Mouse (Mus musculus) c-Kit-positive CD71-positive TER-119-positive erythroid progenitor cells, embryonic 14.5 days (primary cell): ENCODE results near the gene Tcea2.
A peak's percentile ranks its signal among the peaks of the same experiment; 100 is the strongest.

Source experiments
- DNase-seq: peaks from one replicate; pipeline ENCODE4 v3.0.0-alpha.2; 2013; ENCODE audit warnings: low spot score

Gene Tcea2

DNA sequence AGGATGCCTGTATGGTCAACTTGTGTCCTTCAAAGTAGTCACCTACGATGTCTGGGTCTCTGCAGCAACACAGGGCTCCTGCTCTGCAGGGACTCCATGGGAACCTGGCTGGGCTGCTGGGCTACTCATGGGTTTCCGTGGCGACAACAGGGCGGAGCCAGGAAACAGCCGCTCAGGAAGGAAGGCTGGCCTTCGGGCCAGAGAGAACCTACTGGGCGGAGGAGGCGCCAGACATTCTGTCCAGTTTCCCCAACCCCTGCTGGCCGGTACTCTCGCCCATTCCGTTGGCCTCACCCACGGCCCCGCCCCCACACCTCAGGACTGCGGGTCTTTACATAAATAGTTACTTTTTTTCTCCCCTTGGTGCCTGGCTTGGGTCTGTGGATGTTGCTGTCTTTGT is 4.7 kb upstream of the Tcea2 start:
- no peak for DNase-seq

DNA sequence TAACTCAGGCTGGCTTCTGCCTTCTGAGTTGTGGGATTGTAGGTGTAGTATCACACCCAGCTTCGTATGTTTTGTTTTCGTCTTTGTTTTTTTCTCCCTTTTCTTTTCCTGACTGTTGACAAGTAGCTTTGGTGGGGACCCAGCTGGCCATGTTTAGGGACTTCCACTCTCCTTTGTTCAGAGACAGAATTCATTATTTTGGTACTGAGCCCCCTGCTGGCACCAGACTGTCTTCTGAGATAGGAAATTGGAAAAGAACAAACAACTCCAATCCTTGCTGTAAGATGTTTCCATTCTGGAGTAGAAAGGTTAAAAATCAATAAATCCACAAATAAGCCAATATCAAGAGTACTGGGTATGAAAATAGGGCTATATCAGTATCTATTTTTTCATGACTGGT is 3.7 kb upstream of the Tcea2 start:
- no peak for DNase-seq

DNA sequence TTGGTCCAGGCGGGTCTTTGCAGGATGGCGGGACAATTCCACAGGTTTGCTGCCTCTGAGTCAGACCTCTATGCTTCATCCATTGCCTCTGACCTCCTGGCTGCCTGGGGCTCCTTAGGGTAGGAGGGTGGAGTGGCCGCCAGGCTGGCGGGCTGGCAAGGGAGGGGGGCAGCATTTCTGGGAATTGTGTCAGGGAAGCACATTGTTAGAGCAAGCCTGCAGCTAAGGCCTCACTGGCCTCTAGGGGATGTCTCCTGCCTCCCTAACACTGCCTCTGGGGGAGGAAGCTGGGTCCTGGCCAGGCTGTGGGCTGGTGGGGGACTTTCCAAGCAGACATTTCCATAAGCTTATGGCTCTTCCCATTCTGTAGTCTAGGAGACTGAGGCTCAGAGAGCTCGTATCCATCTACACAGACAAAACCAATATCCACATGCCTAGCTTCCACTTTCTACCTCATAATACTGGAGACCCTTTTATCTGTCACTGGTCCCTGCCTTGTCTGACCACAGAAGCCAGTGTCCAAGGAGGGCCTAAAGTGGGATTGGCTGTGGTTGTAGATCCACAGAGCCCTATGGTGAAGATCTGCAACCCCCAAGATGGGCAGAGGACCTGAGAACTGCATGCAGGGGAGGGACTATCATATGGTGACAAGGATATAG is 2.9 kb upstream of the Tcea2 start:
- DNase-seq, result no peak

DNA sequence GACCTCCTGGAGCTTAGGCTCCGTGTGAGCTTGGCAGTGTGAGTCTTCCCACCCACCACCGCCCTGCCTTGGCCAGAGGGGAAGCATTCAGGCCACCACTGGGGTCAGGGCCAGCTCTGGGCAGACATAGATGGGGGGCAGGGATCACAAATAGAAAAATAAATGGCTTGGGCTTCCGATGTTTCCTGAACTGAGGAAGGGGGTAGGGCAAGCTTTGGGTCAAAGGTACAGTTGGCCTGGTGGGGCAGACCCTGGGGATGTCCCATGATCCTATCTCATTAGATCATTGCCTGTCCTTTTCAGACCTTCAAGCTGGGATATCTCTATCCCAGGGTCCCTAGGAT is 2.4 kb upstream of the Tcea2 start:
- DNase-seq, result no peak

DNA sequence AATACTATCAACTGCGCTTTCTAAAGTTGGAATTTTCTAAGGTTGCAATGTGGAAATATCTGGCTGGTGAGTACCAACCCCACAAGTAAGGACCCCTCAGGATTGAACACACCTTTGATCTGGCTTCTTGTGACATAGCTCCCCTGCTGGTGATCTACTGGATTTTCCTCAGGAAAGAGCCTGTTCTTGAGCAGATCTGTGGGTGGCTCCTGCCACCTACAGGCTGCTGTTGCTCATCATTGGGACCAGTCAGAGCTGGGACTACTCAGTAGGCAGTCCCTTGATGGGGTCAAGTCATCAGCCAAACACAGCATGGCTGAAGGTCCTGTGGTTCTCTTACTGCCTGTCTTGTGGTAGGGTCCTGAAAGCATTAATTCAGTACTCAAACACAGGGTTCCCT is 1.3 kb upstream of the Tcea2 start:
- peak; percentile 67 for DNase-seq

DNA sequence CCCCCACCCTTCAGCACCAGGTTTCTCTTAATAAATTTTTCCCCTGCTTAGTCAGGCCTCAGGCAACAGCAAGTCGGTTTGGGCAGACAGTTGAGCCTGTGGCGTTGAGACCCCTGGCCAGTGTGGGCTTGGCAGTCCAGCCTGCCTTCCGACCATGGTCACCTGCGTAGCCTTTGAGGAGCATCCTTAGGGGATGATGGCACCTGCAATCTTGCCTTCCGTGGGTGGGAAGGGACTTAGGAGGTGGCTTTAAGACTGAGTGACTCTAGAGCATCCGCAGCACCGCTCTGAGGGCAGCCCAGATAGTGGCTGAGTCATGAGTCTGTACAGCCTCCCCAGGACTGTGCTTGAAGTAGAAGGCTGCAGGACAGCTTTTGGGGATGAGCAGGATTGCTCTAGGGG is 607 bp downstream of the Tcea2 start:
- DNase-seq, result no peak

DNA sequence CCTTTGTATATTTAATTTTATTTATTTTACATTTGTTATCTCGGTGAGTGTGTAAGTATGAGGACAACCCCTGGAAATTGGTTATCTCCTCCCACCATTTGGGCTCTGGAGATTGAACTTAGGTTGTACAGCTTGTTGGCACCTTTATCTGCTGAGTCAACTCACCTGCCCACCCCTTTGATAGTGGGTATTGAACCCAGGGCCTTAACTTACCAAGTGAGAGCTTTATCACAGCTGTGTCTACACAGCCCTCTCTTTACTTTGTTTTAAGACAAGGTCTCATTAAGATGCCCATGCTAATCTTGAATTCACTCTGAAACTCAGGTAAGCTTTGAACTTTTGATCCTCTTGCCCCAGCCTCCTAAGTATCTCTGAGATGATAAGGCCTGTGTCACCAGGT is 1.9 kb downstream of the Tcea2 start:
- no peak for DNase-seq

DNA sequence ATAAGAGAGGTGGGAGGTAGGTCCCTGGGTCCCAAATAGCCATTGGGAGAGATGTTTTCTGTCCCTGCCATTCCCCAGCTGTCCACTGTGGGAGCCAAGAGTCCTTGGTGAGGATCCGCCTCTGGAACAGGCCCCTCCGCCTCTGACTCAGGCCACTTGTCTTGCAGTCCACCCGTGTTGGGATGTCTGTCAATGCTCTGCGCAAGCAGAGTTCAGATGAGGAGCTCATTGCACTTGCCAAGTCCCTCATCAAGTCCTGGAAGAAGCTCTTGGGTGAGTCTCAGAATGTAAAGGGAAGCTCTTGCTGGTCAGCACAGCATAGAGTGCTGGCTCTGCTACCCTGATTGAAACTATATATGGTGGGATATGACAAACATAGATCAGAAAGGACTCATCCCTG is 3.3 kb downstream of the Tcea2 start:
- DNase-seq, result no peak

DNA sequence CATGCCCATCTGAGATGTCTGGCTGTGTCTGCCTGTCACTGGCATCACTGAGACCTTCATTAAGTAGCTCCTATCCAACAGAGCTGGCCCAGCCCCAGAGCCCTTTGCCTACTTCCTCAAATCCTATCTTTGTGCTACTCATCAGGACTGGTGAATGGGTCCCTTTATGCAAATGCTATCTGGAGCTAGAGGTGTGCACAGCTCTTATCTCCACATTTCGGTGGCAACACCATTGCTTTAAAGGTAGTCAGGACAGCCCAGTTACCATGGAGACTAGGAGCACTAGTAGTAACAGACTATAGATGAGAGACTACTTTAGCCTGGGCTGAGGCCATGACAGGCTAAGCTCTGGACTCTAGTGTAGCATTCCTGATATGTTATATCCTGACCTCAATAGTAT is 4.6 kb downstream of the Tcea2 start:
- DNase-seq, result no peak

DNA sequence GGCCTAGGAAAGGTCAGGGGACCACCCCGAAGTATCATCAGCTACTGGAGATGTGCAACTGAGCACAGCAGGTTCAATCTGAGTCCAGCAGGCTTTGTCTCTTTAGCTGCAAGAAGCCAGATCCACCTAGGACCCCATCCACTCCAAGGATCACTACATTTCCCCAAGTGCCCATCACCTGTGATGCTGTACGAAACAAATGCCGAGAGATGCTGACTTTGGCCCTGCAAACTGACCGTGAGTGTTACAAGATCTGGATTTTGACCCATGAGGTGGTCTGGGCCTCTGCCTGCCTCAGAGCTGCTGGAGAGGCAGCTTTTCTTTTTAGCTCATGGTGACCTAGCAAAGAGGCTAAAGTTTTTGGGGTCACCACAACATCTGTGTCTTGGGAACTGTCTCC is 5.6 kb downstream of the Tcea2 start:
- no peak for DNase-seq

DNA sequence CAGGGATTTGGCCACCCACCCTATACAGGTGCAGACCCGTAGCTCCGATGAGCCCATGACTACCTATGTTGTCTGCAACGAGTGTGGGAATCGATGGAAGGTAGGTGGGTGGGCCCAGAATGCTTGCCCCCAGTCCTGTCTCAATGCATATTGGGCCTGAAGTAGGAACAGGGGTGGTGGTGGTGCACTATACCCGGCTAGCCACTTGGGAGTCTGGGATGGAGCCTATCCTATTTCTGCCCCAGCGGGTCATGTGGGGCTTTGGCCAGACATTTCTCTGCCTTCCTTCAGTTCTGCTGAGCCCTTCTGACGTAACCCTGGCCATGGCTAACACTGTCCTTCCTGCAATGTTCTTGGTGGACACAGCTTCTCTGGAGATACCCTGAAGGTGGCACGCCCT is 7.5 kb downstream of the Tcea2 start:
- no peak for DNase-seq

DNA sequence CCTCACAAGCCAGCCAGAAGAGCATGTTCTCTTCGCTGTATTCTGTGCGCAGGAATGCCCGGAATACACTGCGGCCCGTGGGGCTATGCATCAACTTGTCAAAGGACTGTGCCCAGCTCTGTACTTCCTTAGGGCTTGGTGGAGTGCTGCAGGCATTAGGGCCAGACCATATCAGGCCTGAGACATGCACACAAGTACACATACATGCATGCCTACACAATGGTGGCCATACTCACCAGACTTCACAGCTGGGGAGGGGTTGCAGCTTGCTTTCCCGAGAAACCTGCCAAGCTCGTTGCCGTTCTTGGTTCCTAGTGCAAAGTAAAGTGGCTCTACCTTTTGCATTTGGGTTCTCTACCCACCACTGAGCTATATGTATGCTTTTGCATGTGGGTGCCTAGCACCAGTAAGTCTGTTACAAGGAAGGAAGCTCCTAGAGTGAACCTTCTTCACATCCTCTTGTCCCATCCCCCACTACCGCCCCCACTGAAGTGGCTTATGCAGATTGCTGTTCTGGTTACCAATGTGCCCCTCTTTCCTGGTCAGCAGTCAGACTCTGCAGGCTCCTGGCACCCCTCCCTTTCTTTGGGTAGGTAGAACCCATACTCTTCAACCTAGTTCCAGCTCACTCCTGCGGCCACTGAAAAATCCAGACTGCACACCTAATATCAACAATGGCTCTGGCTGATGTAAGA is 9.5 kb downstream of the Tcea2 start:
- DNase-seq, result no peak

DNA sequence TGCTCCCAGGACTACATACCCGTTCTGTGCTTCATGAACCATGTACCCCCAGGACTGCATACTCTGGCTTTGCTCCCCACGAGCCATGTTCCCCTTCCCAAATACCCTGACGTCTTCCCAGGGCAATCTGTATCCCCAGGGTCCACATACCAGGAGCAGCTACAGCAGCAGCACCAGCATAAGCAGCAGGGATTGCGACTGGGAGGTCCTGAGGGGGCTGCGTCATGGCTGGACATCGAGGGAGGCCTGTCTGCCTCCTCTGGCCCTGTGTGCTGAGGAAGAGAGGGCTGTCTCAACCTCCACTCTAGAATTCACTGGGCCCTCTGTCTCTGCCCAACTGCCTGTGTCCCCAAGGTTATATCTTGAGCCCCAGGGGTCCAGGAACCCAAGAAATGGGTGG is 11.0 kb downstream of the Tcea2 start:
- no peak for DNase-seq

DNA sequence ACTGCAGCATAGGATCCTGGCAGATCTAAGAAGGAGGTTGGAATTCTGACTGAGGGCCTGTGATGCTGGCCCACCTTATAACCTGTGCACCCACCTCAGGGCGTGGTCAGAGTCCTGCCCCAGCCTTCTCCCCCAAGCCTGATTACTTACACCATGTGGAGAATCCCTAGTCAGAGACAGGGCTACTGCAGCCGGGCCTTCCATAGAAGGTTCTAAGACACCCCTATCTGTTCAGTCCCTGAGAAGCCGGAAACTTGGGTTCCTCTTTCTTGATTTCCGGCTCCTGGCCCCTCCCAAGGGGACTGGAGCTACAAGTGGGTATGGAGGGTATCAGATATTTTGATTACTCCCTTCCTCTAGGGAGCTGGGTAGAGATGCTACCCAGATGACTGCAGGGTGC is 11.5 kb downstream of the Tcea2 start:
- no peak for DNase-seq

DNA sequence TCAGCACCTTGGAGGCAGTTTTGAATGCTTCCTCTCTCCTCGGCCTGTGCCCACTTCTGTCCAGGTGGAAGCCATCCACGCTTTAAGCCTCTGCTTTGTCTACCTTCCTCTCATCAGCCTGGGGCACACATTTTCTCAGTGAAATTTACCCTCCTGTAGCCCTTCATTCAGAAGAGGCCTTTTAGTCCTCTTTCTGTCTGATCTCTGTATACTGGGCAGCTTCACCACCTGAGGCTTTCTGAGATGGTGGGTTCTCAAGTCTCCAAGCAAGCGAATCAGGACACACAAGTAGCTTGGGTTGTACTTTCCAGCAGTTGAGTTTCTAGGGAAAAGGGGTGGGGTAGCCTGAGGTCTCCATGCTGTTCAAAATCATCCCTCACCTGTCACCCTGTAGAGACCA is 12.2 kb downstream of the Tcea2 start:
- DNase-seq, result no peak

DNA sequence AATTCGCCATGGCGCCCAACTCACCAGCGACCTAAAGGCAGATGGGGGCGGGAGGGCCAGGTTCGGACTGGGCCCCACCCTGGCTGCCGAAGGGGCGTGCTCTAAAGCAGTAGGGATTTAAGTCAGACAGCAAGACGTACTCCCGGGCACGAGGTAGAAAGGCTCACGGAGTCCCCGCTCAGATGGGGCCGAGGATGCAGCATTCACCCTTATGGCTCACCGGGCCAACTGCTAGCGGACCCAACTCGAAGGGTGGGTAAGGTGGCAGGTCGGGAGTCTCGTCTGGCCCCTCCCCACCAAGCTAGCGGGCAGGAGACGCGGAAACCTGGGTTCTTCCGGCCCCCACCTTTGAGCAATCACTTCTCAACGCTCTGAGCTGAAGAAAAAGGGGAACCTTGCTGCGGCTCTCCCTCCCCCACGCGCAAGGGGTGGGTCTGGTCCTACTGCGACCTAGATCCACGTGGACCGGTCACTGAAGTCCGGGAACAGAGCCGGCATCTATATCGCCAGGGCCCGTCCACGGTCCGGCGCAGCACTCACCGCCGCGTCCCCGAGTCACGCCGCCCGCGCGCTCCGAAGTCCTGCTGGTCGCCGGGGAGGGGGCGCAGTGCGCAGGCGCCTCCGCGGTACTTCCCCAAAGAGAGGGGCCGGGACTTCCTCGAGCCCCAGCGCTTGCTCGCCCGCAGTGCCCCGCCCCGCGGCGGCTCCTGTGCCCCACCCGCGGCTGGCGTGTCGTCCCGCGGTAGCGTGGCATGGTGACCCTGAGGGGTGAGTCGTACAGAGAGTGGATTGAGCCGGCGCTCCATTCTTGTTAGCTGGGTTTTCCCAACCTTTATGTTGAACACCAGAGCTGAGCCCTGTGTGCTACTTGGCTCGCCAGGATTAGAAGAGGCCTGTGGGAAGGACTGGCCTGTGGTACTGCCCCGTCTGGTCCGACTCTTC is 13.5 kb downstream of the Tcea2 start, which contains the start of gene Rgs19:
TSS of gene Rgs19 (minus strand) at position 639 of the 942 bp plus-strand sequence.
- no peak for DNase-seq

DNA sequence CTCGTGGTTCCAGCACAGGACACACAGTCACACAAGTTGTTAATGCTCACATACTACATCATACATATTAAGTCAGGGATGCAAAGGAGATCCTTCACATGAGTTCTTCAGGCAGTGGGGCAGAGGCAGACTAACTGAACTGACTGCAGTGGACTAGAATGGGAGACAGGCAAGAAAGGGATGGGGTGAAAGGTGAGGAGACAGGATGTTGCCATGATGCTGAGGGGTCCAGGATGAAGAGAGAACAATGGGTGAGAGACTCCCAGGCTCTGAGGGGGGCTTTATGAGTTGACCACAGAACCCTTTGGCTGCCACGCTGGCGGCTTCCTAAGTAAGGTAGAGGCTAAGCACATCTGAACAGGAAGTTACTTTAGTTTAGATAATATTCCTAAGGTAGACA is 14.5 kb downstream of the Tcea2 start:
- no peak for DNase-seq

DNA sequence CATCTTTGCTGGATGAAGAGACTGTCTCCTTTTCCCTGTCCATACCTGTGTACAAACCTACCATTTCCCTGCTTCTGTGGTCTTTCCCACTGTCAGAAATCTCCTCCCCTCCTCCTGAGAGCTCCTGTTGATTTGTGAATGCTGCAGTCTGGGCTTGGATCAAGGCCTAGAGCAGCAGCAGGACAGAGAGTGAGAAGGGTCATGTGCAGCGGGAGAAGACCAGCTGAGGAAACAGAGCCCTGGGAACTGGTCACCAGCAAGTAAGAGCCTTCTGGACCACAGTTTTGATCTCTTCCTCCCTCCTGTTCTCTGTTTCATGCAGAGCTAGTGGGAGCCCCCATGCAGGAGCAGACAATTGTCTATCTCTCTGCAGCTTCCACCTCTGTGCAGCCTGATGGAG is 15.7 kb downstream of the Tcea2 start:
- no peak for DNase-seq

DNA sequence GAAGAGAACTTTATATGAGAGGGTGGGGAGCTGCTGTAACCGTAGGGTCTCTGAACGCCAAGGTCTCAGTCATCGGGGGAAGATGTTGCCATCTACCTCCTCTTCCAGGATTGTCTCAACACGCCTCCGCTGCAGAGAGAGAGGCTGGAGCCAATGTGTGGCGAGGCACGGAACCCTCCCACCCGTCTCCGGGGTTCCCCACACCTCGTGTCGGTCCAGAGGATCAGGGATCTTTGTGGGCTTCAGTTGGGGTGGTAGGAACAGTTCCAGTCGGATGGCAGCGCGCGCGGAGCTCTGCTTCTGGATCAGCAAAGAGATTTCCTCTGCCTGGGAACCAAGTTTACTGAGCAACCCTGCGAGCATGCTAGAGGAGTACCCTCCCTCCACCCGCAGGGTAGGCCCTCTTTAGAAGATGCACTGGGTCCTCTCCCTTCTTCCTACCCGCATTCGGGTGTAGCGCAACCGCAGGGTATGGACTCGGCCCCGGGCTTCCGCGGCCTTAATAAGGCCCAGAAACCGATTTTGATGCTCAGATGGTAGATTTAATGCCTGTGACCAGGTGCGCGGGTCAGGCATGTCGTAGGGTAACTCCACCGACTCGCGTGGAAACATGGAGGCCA is 16.8 kb downstream of the Tcea2 start:
- DNase-seq, result no peak

DNA sequence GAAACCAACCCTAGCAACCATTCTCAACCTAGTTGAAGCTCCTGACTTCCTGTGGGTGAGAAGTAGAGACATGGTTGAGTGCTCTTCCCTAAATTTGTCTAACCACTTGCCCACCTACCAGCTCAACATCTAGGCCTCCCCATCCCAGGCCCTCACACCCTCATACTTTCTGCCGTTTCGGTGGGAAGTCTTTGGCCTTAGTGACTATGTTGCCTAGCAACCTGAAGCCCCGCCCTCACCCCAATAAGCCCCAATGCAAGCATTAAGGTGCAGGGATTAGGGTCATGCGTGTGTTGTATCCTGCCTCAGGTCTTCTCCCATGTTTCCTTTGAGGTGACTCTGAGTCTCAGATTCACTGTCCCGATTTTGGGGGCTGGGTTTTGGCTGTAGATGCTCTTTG is 18.1 kb downstream of the Tcea2 start, which contains the start of gene Lkaaear1:
TSS of gene Lkaaear1 (minus strand) at position 202 of the 400 bp plus-strand sequence.
- no peak for DNase-seq

DNA sequence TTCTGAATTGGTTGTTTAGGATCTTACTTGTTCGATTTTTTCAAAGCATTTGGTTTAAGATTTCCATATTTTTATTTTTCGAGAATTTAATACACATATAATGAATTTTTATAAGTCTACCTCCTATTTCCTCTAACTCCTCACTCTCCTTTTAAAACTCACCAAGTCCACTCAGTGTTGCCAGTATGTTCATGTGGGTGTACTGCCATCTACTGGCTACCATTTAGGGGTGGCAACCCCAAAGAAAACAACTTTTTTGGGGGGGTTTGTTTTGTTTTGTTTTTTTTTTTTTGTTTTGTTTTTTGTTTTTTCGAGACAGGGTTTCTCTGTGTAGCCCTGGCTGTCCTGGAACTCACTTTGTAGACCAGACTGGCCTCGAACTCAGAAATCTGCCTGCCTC is 26.6 kb downstream of the Tcea2 start:
- no peak for DNase-seq

DNA sequence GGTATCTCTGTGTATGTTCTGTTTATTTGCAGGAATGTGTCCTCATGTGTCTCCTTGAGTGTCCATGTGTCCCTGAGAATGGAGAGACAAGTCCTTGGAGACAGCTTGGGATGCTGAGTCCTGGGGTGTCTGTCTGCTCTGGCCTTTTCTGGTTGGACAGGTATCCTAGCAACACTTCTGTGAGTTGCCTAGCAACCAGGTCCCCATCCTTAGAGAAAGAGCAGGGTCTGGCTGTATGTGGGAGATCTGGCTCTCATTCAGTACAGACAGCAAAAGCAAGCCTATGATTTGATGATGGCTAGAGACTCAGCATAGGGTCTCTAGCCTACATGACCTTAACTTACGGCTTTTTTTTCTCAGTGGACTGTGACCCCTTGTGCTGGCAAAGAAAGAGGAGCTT is 33.6 kb downstream of the Tcea2 start:
- DNase-seq, result no peak

DNA sequence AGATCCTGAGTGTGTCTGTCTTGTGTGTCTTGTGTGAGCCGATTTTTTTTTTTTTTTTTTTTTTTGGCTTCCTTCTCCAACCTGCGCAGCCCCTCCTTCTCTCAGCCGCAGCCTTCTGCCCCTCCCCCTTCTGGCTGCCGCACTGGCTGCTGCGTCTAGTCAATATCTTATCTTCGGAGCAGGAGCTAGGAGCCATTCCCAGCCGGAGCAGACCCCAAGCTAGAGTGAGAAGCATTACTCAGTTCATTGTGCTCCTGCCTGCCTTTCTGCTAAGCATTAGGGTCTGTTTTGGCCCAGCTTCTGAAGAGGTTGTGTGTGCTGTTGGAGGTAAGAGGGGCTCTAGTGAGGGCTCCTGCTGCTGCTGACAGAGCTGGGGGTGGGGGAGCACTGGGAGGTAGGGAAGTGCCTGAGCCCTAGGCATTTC is 34.8 kb downstream of the Tcea2 start, which contains the start of gene Oprl1:
TSS of gene Oprl1 (plus strand) at position 114 of the 424 bp plus-strand sequence.
- no peak for DNase-seq
